Mouse (Mus musculus): ENCODE data around the gene Ttc13. TPM values are rescaled to one million over a fixed set of nuclear protein-coding genes. Genes with fewer than 3 reads are reported as not detected.

Gene Ttc13
- polyA plus RNA-seq, 1 experiment = 39.1 TPM

DNA sequence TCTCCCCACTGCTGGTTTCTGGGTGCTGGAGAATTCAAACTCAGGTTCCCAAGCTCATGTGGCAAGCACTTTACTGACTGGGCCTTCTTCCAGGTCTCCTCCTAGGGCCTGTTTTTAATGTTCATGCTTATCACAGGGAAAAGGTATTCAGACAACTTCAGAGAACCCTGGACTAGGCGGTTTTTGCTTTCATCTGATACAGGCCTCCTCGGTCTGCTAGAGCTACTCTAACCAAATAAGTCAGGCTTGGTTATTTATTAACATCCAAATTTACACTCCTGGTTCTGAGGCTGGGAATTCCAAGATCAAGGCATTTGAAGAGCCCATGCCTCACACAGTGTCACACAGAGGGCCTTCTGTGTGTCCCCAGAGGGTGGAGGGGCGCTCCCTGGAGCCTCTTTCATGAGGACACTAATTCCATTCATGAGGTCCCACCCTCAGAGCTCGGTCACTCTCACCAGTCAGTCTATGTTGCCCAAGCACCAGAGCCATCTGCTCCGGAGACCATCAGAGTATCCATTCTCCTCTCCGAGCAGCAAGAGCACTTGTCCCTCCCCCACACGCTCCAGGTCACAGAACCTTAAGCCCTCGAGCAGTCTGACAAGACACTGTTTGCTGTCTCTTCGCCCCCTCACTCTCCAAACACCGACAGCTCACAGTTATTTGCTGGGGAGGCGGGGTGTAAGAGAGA lies 32.5 kb upstream of the Ttc13 start:
- Histone ChIP-seq H3K4me1 (ENCODE audit: control insufficient read depth, insufficient read depth, low read length) (no peaks in the 10 kb centered on the region), H3K4me3 (replicated peaks; ENCODE audit: insufficient read depth, low read depth, low read length) (no peak overlapping the region), H3K27ac (ENCODE audit: insufficient read depth, low read length) (no peak overlapping the region), H3K27me3 (ENCODE audit: control insufficient read depth, insufficient read depth, low read length) (peaks cover 3% of the 10 kb centered on the region; the same call in 1 of the 2 replicates)
- DNase-seq = no peak
- TF ChIP-seq POLR2A (IDR thresholded peaks at IDR 0.05; ENCODE audit: borderline replicate concordance, insufficient read depth, low read length) (no peak), CTCF (IDR thresholded peaks at IDR 0.05; ENCODE audit: borderline replicate concordance, insufficient read depth, low read depth, low read length) (no peak)
- WGBS = 36% methylated on average over 11 of the region's 11 CpGs

DNA sequence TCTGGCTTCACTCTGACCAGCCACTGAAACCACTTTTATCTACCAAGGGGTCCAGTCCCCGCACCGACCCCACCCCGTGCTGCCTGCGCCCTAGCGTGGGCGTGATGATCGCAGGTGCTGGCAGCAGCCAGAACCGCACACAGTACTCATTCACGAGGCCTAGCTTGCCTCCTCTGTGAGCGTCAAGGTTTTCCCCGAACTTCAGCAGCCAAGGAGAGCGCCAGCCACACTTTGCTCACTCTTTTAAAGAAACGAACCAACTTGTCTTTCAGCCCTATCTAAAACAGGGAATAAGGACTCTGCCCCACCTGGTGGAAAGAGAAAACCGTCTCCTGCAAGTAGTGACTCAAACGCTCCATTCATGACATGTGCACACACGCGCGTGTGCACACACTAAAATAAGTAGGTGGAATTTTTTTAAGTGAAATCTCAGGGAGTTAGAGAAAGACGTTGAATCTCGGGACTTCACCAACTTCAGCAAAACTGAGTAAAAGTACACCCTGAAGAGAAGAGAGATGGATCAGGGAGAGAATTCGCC lies 30.6 kb upstream of the Ttc13 start:
- Histone ChIP-seq H3K27me3 (ENCODE audit: control insufficient read depth, insufficient read depth, low read length) (peaks cover 3% of the 10 kb centered on the region; the same call in 1 of the 2 replicates), H3K27ac (ENCODE audit: insufficient read depth, low read length) (no peak overlapping the region), H3K4me1 (ENCODE audit: control insufficient read depth, insufficient read depth, low read length) (no peaks in the 10 kb centered on the region), H3K4me3 (replicated peaks; ENCODE audit: insufficient read depth, low read depth, low read length) (no peak overlapping the region)
- TF ChIP-seq POLR2A (IDR thresholded peaks at IDR 0.05; ENCODE audit: borderline replicate concordance, insufficient read depth, low read length) = no peak
- TF ChIP-seq CTCF (IDR thresholded peaks at IDR 0.05; ENCODE audit: borderline replicate concordance, insufficient read depth, low read depth, low read length) = no peak
- no peak for DNase-seq
- 44% methylated on average over 21 of the region's 21 CpGs for WGBS

GRCm38 (mm10) chr8:124751709-124752173 lies 30.0 kb upstream of the Ttc13 start, which contains the start of gene Fam89a:
Fam89a (minus strand) TSS chr8:124751832.
- H3K4me3 ChIP-seq (replicated peaks; ENCODE audit: insufficient read depth, low read depth, low read length) = no peak within 1 kb of the TSS
- no peak within 1 kb of the TSS for H3K27ac ChIP-seq (ENCODE audit: insufficient read depth, low read length)
- H3K4me1 ChIP-seq (ENCODE audit: control insufficient read depth, insufficient read depth, low read length) = no peaks in the 10 kb centered on the region
- peaks cover 3% of the 10 kb centered on the region; the same call in 1 of the 2 replicates for H3K27me3 ChIP-seq (ENCODE audit: control insufficient read depth, insufficient read depth, low read length)
- WGBS = under 1% methylated on average over 41 of the region's 41 CpGs
- TF ChIP-seq POLR2A (IDR thresholded peaks at IDR 0.05; ENCODE audit: borderline replicate concordance, insufficient read depth, low read length) = no peak
- TF ChIP-seq CTCF (IDR thresholded peaks at IDR 0.05; ENCODE audit: borderline replicate concordance, insufficient read depth, low read depth, low read length) = no peak
- DNase-seq = no peak

DNA sequence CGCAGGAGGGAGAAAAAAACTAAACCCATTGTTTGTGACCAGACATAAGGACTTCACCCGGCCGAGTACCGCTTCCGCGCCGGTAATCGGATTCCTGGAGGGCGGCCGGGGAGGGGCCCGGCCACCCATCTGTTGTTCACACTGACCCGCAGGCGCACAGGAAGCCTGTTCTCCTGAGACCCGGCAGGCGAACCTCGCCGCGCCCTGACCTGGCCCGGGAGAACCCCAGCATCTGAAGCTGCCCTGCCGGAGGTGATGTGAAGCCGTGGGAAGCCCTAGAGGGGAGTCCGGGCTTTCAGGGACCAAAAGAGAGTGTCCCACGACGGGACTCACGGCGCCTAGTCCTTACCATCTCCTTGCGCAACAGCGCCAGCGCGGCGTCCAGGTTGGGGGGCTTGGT lies 29.4 kb upstream of the Ttc13 start:
- no peak for DNase-seq
- Histone ChIP-seq H3K27ac (ENCODE audit: insufficient read depth, low read length) (no peak overlapping the region), H3K27me3 (ENCODE audit: control insufficient read depth, insufficient read depth, low read length) (peaks cover 3% of the 10 kb centered on the region; the same call in 1 of the 2 replicates), H3K4me3 (replicated peaks; ENCODE audit: insufficient read depth, low read depth, low read length) (no peak overlapping the region), H3K4me1 (ENCODE audit: control insufficient read depth, insufficient read depth, low read length) (no peaks in the 10 kb centered on the region)
- TF ChIP-seq CTCF (IDR thresholded peaks at IDR 0.05; ENCODE audit: borderline replicate concordance, insufficient read depth, low read depth, low read length) (no peak), POLR2A (IDR thresholded peaks at IDR 0.05; ENCODE audit: borderline replicate concordance, insufficient read depth, low read length) (no peak)
- WGBS = under 1% methylated on average over 31 of the region's 31 CpGs

DNA sequence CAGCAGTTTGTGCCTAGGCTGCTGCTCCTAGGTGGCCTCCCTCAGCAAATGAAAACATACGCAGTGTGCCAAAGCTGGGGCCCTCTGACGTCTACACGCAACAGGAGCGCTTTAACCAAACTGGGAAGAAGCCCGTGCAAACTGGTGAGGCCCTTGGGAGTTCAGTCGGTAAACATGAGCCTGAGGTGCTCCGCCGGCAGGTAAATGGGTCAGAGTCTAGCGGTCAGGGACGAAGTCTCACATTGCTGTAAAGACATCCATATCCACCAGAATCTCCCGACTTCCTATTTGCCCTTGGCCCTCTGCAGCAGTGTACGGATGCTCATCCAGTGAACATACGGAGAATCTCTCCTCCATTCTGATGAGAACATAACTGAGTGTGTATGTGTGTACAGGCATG lies 24.9 kb upstream of the Ttc13 start:
- H3K27me3 ChIP-seq (ENCODE audit: control insufficient read depth, insufficient read depth, low read length) = peaks cover 1% of the 10 kb centered on the region; the same call in 1 of the 2 replicates
- TF ChIP-seq CTCF (IDR thresholded peaks at IDR 0.05; ENCODE audit: borderline replicate concordance, insufficient read depth, low read depth, low read length) (no peak), POLR2A (IDR thresholded peaks at IDR 0.05; ENCODE audit: borderline replicate concordance, insufficient read depth, low read length) (no peak)
- WGBS = 67% methylated on average over 13 of the region's 13 CpGs
- DNase-seq = no peak
- no peak overlapping the region for H3K27ac ChIP-seq (ENCODE audit: insufficient read depth, low read length)
- no peak overlapping the region for H3K4me3 ChIP-seq (replicated peaks; ENCODE audit: insufficient read depth, low read depth, low read length)
- H3K4me1 ChIP-seq (ENCODE audit: control insufficient read depth, insufficient read depth, low read length) = no peaks in the 10 kb centered on the region

DNA sequence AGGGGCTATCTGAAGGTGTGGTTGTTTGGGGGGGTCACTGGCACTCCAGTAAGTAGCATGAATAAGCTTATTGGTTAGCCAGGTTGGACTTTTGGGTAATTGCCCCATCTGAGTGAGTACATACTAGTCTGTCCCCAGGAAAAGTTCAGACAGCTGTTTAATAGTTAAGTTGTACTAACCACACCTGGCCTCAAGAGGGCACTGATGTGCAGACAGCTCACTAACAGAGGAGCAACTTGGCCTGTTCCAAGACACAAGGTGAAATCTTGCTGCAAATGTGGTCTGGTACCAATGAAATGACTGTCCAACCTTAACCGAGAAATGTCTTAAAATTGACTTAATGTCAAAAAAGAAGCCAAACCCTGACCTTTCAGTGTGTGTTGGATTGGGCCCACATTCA lies 17.5 kb upstream of the Ttc13 start:
- peak; percentile 44 to 47 for DNase-seq
- H3K4me3 ChIP-seq (replicated peaks; ENCODE audit: insufficient read depth, low read depth, low read length) = no peak overlapping the region
- H3K27ac ChIP-seq (ENCODE audit: insufficient read depth, low read length) = no peak overlapping the region
- no peaks in the 10 kb centered on the region for H3K4me1 ChIP-seq (ENCODE audit: control insufficient read depth, insufficient read depth, low read length)
- whole genome bisulfite sequencing = 75% methylated on average over 1 of the region's 1 CpGs
- H3K27me3 ChIP-seq (ENCODE audit: control insufficient read depth, insufficient read depth, low read length) = no peaks in the 10 kb centered on the region
- TF ChIP-seq POLR2A (IDR thresholded peaks at IDR 0.05; ENCODE audit: borderline replicate concordance, insufficient read depth, low read length) (no peak), CTCF (IDR thresholded peaks at IDR 0.05; ENCODE audit: borderline replicate concordance, insufficient read depth, low read depth, low read length) (peak; percentile 85)

GRCm38 (mm10) chr8:124735371-124735911 lies 13.7 kb upstream of the Ttc13 start:
- no peak for DNase-seq
- no peaks in the 10 kb centered on the region for H3K27me3 ChIP-seq (ENCODE audit: control insufficient read depth, insufficient read depth, low read length)
- H3K4me1 ChIP-seq (ENCODE audit: control insufficient read depth, insufficient read depth, low read length) = no peaks in the 10 kb centered on the region
- no peak overlapping the region for H3K4me3 ChIP-seq (replicated peaks; ENCODE audit: insufficient read depth, low read depth, low read length)
- no peak overlapping the region for H3K27ac ChIP-seq (ENCODE audit: insufficient read depth, low read length)
- WGBS = 74% methylated on average over 3 of the region's 3 CpGs
- TF ChIP-seq CTCF (IDR thresholded peaks at IDR 0.05; ENCODE audit: borderline replicate concordance, insufficient read depth, low read depth, low read length) (no peak), POLR2A (IDR thresholded peaks at IDR 0.05; ENCODE audit: borderline replicate concordance, insufficient read depth, low read length) (no peak)
